Mouse (Mus musculus) limb, embryonic 15.5 days (tissue): ENCODE results near the gene C87436. TPM values are rescaled to one million over a fixed set of nuclear protein-coding genes. Genes with fewer than 3 reads are reported as not detected.

ENCODE experiments used
- polyA plus RNA-seq: library from polyadenylated mRNA; unstranded; fragments of >200 nt; fragmentation: Nextera tagmentation; extraction: Ambion mirVana; gene quantifications from 2 replicates; pipeline ENCODE4 v1.2.1, GENCODE M21; 2015

The C87436 gene
- polyA plus RNA-seq, 1 experiment from 2014 or later: 22.9 TPM

Other genes with a start within 250 kb of the C87436 start
- 6.9 and 7.8 TPM in 2 replicates for gene Tgfa, start 243.2 kb upstream of the C87436 start, polyA plus RNA-seq
- 110 and 122 TPM in 2 replicates for gene Fam136a, start 72.7 kb upstream of the C87436 start, polyA plus RNA-seq
- gene Snrpg, start 67.1 kb upstream of the C87436 start, polyA plus RNA-seq: 385 and 490 TPM in 2 replicates
- 118 and 121 TPM in 2 replicates for gene Pcyox1, start 41.2 kb upstream of the C87436 start, polyA plus RNA-seq
- gene Tia1, start 34.2 kb upstream of the C87436 start, polyA plus RNA-seq: 162 and 165 TPM in 2 replicates
- gene Gm44790, start 11.7 kb upstream of the C87436 start, polyA plus RNA-seq: 0.42 TPM in 1 of 2 replicates, not detected in the other
- gene Pcbp1, start 87.9 kb downstream of the C87436 start, polyA plus RNA-seq: 456 and 462 TPM in 2 replicates
- 610 and 666 TPM in 2 replicates for gene Asprv1, start 189.8 kb downstream of the C87436 start, polyA plus RNA-seq
- gene Mxd1, start 230.8 kb downstream of the C87436 start, polyA plus RNA-seq: 14.2 and 15.2 TPM in 2 replicates
- 103 and 108 TPM in 2 replicates for gene Snrnp27, start 246.1 kb downstream of the C87436 start, polyA plus RNA-seq